Mouse (Mus musculus) heart, embryonic 12.5 days (tissue): ENCODE results near the gene Atg16l1. TPM values are rescaled to one million over a fixed set of nuclear protein-coding genes. Genes with fewer than 3 reads are reported as not detected.

Source experiments
- ATAC-seq: fragments of 200-750 bp; cut with Nextera tagmentation; 2 replicates; pipeline ENCODE4 v1.8.0; 2017; ENCODE audit warnings: moderate TSS enrichment, moderate library complexity; ENCODE audit not compliant: insufficient number of reproducible peaks, low FRiP score
- H3K27ac ChIP-seq: fragments of 300-500 bp; sonication (generic); 2 replicates; pipeline ENCODE4 v1.5.1; 2016; ENCODE audit warnings: mild to moderate bottlenecking, moderate library complexity; ENCODE audit not compliant: poor library complexity, severe bottlenecking
- H3K27me3 ChIP-seq: fragments of 300-500 bp; sonication (generic); replicated peaks from 2 replicates; pipeline ENCODE4 v1.6.1; 2016; ENCODE audit warnings: mild to moderate bottlenecking, moderate library complexity
- H3K36me3 ChIP-seq: fragments of 300-500 bp; sonication (generic); 2 replicates; pipeline ENCODE4 v1.6.1; 2016; ENCODE audit warnings: mild to moderate bottlenecking, moderate library complexity
- H3K4me1 ChIP-seq: fragments of 300-500 bp; sonication (generic); replicated peaks from 2 replicates; pipeline ENCODE4 v1.6.1; 2016; ENCODE audit warnings: mild to moderate bottlenecking
- H3K4me2 ChIP-seq: fragments of 300-500 bp; sonication (generic); 2 replicates; pipeline ENCODE4 v1.6.1; 2016; ENCODE audit warnings: mild to moderate bottlenecking, moderate library complexity
- H3K4me3 ChIP-seq: fragments of 300-500 bp; sonication (generic); 2 replicates; pipeline ENCODE4 v1.5.1; 2016; ENCODE audit warnings: mild to moderate bottlenecking
- H3K9ac ChIP-seq: fragments of 300-500 bp; sonication (generic); 2 replicates; pipeline ENCODE4 v1.6.1; 2016; ENCODE audit warnings: mild to moderate bottlenecking, moderate library complexity
- H3K9me3 ChIP-seq: fragments of 300-500 bp; sonication (generic); replicated peaks from 2 replicates; pipeline ENCODE4 v1.6.1; 2016; ENCODE audit warnings: mild to moderate bottlenecking, moderate library complexity
- WGBS: fragments of 180-500 bp; shearing (Covaris S2); methylation state at CpG from one replicate; pipeline ENCODE4 v1.1.7; 2016; 5-methylcytosine and 5-hydroxymethylcytosine counted together
- polyA plus RNA-seq: library from polyadenylated mRNA; unstranded; fragments of >200 nt; fragmentation: Nextera tagmentation; extraction: Ambion mirVana; gene quantifications from 2 replicates; pipeline ENCODE4 v1.2.1, GENCODE M21; 2016

The Atg16l1 gene
- polyA plus RNA-seq, 1 experiment from 2014 or later: 30.5 TPM

- Histone ChIP-seq H3K4me1 (no peaks in the 10 kb centered on the region), H3K27ac (no peak overlapping the region), H3K9ac (no peak overlapping the region), H3K9me3 (no peaks in the 10 kb centered on the region), H3K27me3 (no peaks in the 10 kb centered on the region), H3K4me2 (no peak overlapping the region), H3K36me3 (peaks cover 95% of the 10 kb centered on the region), H3K4me3 (no peak overlapping the region)
- 91% methylated on average over 7 of the region's 7 CpGs for WGBS
- ATAC-seq: no peak
Observed at GRCm38 (mm10) chr1:87774845-87775244, 19.2 kb downstream of the Atg16l1 start.

GRCm38 (mm10) chr1:87779204-87779785 lies 23.6 kb downstream of the Atg16l1 start:
- no peaks in the 10 kb centered on the region for H3K4me1 ChIP-seq
- 86% methylated on average over 5 of the region's 5 CpGs for WGBS
- no peak overlapping the region for H3K4me3 ChIP-seq
- H3K36me3 ChIP-seq: peaks cover 93% of the 10 kb centered on the region
- no peak overlapping the region for H3K4me2 ChIP-seq
- H3K27ac ChIP-seq: no peak overlapping the region
- ATAC-seq: no peak
- no peaks in the 10 kb centered on the region for H3K9me3 ChIP-seq
- H3K9ac ChIP-seq: no peak overlapping the region
- H3K27me3 ChIP-seq: no peaks in the 10 kb centered on the region

- Histone ChIP-seq H3K4me1 (no peaks in the 10 kb centered on the region), H3K36me3 (peaks cover 82% of the 10 kb centered on the region), H3K4me2 (no peak overlapping the region), H3K9me3 (no peaks in the 10 kb centered on the region), H3K9ac (no peak overlapping the region), H3K27me3 (no peaks in the 10 kb centered on the region), H3K27ac (no peak overlapping the region), H3K4me3 (no peak overlapping the region)
- no peak for ATAC-seq
- WGBS: 72% methylated on average over 8 of the region's 8 CpGs
Observed at GRCm38 (mm10) chr1:87785703-87786102, 30.0 kb downstream of the Atg16l1 start.

- Histone ChIP-seq H3K9ac (no peak overlapping the region), H3K4me2 (no peak overlapping the region), H3K4me3 (no peak overlapping the region), H3K9me3 (no peaks in the 10 kb centered on the region), H3K36me3 (peaks cover 82% of the 10 kb centered on the region), H3K27me3 (no peaks in the 10 kb centered on the region), H3K27ac (no peak overlapping the region), H3K4me1 (no peaks in the 10 kb centered on the region)
- ATAC-seq: no peak
- WGBS: 83% methylated on average over 7 of the region's 7 CpGs
Observed at GRCm38 (mm10) chr1:87786251-87786650, 30.6 kb downstream of the Atg16l1 start.

GRCm38 (mm10) chr1:87789665-87790064 lies 34.0 kb downstream of the Atg16l1 start:
- 88% methylated on average over 8 of the region's 8 CpGs for WGBS

GRCm38 (mm10) chr1:87792438-87793137 lies 36.9 kb downstream of the Atg16l1 start:
- WGBS: 84% methylated on average over 4 of the region's 4 CpGs
- peaks cover 59% of the 10 kb centered on the region for H3K36me3 ChIP-seq

More at GRCm38 (mm10) chr1:87789665-87790064, 34.0 kb downstream of the Atg16l1 start:
- H3K9me3 ChIP-seq: no peaks in the 10 kb centered on the region
- H3K36me3 ChIP-seq: peaks cover 86% of the 10 kb centered on the region
- no peak overlapping the region for H3K9ac ChIP-seq
- H3K27ac ChIP-seq: no peak overlapping the region
- ATAC-seq: no peak
- H3K4me2 ChIP-seq: no peak overlapping the region
- no peaks in the 10 kb centered on the region for H3K27me3 ChIP-seq
- no peak overlapping the region for H3K4me3 ChIP-seq
- no peaks in the 10 kb centered on the region for H3K4me1 ChIP-seq

GRCm38 (mm10) chr1:87793138-87793449 lies 37.4 kb downstream of the Atg16l1 start:
- Histone ChIP-seq H3K9me3 (no peaks in the 10 kb centered on the region), H3K4me1 (no peaks in the 10 kb centered on the region), H3K4me2 (no peak overlapping the region), H3K36me3 (peaks cover 55% of the 10 kb centered on the region), H3K9ac (no peak overlapping the region), H3K27ac (no peak overlapping the region), H3K4me3 (no peak overlapping the region), H3K27me3 (no peaks in the 10 kb centered on the region)
- WGBS: 87% methylated on average over 6 of the region's 6 CpGs
- ATAC-seq: no peak

More at GRCm38 (mm10) chr1:87792438-87793137, 36.9 kb downstream of the Atg16l1 start:
- Histone ChIP-seq H3K4me2 (no peak overlapping the region), H3K9ac (no peak overlapping the region), H3K9me3 (no peaks in the 10 kb centered on the region), H3K4me3 (no peak overlapping the region), H3K4me1 (no peaks in the 10 kb centered on the region), H3K27ac (no peak overlapping the region), H3K27me3 (no peaks in the 10 kb centered on the region)
- ATAC-seq: no peak

- Histone ChIP-seq H3K4me3 (no peak overlapping the region), H3K27ac (no peak overlapping the region), H3K36me3 (peaks cover 19% of the 10 kb centered on the region), H3K27me3 (no peaks in the 10 kb centered on the region), H3K4me2 (no peak overlapping the region), H3K9me3 (no peaks in the 10 kb centered on the region), H3K4me1 (no peaks in the 10 kb centered on the region), H3K9ac (no peak overlapping the region)
- no peak for ATAC-seq
- 84% methylated on average over 1 of the region's 1 CpGs for WGBS
Observed at GRCm38 (mm10) chr1:87797702-87798101, 42.0 kb downstream of the Atg16l1 start.

GRCm38 (mm10) chr1:87798306-87798705 lies 42.6 kb downstream of the Atg16l1 start:
- H3K27ac ChIP-seq: no peak overlapping the region
- H3K36me3 ChIP-seq: peaks cover 13% of the 10 kb centered on the region
- WGBS: 85% methylated on average over 2 of the region's 2 CpGs
- ATAC-seq: no peak
- H3K9ac ChIP-seq: no peak overlapping the region
- no peak overlapping the region for H3K4me3 ChIP-seq
- no peaks in the 10 kb centered on the region for H3K9me3 ChIP-seq
- no peaks in the 10 kb centered on the region for H3K27me3 ChIP-seq
- no peaks in the 10 kb centered on the region for H3K4me1 ChIP-seq
- no peak overlapping the region for H3K4me2 ChIP-seq

GRCm38 (mm10) chr1:87803576-87803975 lies 47.9 kb downstream of the Atg16l1 start, which contains the start of gene Sag:
Sag (plus strand) TSS chr1:87803680.
- Histone ChIP-seq H3K9me3 (no peaks in the 10 kb centered on the region), H3K27me3 (no peaks in the 10 kb centered on the region), H3K36me3 (no peaks in the 10 kb centered on the region), H3K4me1 (no peaks in the 10 kb centered on the region), H3K9ac (no peak within 1 kb of the TSS), H3K4me3 (no peak within 1 kb of the TSS), H3K27ac (no peak within 1 kb of the TSS), H3K4me2 (no peak within 1 kb of the TSS)
- WGBS: 60% methylated on average over 6 of the region's 6 CpGs
- no peak for ATAC-seq

- Histone ChIP-seq H3K9me3 (no peaks in the 10 kb centered on the region), H3K27me3 (no peaks in the 10 kb centered on the region), H3K9ac (no peak overlapping the region), H3K4me3 (no peak overlapping the region), H3K4me1 (no peaks in the 10 kb centered on the region), H3K36me3 (no peaks in the 10 kb centered on the region), H3K4me2 (no peak overlapping the region), H3K27ac (no peak overlapping the region)
- no peak for ATAC-seq
- 75% methylated on average over 1 of the region's 1 CpGs for WGBS
Observed at GRCm38 (mm10) chr1:87807751-87808150, 52.1 kb downstream of the Atg16l1 start.

GRCm38 (mm10) chr1:87811391-87811790 lies 55.7 kb downstream of the Atg16l1 start:
- Histone ChIP-seq H3K4me2 (no peak overlapping the region), H3K4me1 (no peaks in the 10 kb centered on the region), H3K9ac (no peak overlapping the region), H3K36me3 (no peaks in the 10 kb centered on the region), H3K9me3 (no peaks in the 10 kb centered on the region), H3K27ac (no peak overlapping the region), H3K4me3 (no peak overlapping the region), H3K27me3 (no peaks in the 10 kb centered on the region)
- ATAC-seq: no peak
- WGBS: 88% methylated on average over 7 of the region's 7 CpGs
